ENCODE assay signal across 9 mouse cellular contexts in the genomic region with DNA sequence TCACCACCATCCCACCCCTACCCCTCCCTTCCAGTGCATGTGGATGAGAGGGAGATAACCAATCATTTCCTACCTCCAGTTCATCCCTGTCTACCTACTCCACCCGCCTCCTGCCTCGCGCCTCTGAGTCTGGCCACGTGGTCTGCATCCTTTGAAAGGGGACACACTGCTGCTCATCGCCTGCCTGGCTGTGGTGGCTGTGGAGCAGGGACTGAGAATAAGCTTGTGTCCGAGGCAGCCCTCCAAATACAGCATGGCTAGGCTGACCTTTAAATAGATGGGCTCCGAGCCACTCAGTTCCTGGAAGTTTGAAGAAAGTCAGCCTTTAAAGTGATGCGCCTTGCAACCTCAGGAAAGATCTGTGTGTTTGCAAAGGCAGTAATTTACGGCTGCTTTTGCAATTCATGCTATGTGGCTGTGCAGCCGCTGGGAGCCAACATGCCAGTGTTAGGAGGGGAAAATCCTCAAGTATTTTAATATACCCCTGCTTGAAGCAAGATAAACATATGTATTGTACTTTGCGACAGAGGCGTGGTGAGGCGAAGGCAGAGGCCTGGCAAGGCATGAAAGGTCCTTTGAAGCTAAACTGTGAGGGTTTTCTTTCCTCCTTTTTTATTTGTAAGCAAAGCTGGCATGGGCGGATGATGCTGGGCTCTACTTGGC.
DNase-seq lines count a peak whose midpoint lies in the region; ATAC-seq lines count a peak whose summit lies in the region.
"Had no signal": no experiment of that assay in that cellular context is flagged by ENCODE, and none has a peak within 500 bp of the region (broad histone marks: within the 10 kb centered on the region; RNA-seq: fewer than 3 reads in every experiment).

No protein-coding gene starts in this region.

- no peak overlapping the region for H3K9ac ChIP-seq in forebrain, embryonic 14.5 days (ENCODE audit: low read length)
- H3K9ac ChIP-seq in kidney, embryonic 16.5 days (replicated peaks; ENCODE audit: low read length), result no peak overlapping the region
- H3K9ac ChIP-seq: midbrain, embryonic 12.5 days had no signal

- WGBS in forebrain, embryonic 14.5 days, result 55% methylated on average over 14 of the region's 14 CpGs
- 84% methylated on average over 14 of the region's 14 CpGs for WGBS in forebrain, embryonic 10.5 days
- 44% methylated on average over 14 of the region's 14 CpGs for WGBS in kidney, embryonic 16.5 days

- peak; percentile 42; the same call in 1 of the 2 replicates for ATAC-seq in forebrain, embryonic 14.5 days
- 0 out of 2 replicates have a peak, but pooled peaks have one; percentile 39 for ATAC-seq in kidney, embryonic 16.5 days (ENCODE audit: low FRiP score, low TSS enrichment)

- DNase-seq in forebrain, embryonic 14.5 days (ENCODE audit: low spot score), result peak; percentile 64
- no peak for DNase-seq in forebrain, embryonic 10.5 days (ENCODE audit: extremely low spot score, low spot score)
- DNase-seq in ovary, adult 18-20 months (ENCODE audit: low spot score), result peak; percentile 60
- no peak for DNase-seq in ovary, postnatal 10 days (ENCODE audit: low spot score)
- DNase-seq in naive thymus-derived CD4-positive, alpha-beta T cell, adult 2 months (ENCODE audit: low read depth), result peak; percentile 34
- no peak for DNase-seq in thymus, postnatal 4 days
- DNase-seq in cerebellum, adult 9-10 months, result no peak

- no peak overlapping the region for H3K4me3 ChIP-seq in forebrain, embryonic 14.5 days (ENCODE audit: low read depth, low read length)
- no peak overlapping the region for H3K4me3 ChIP-seq in forebrain, embryonic 10.5 days
- no peak overlapping the region for H3K4me3 ChIP-seq in kidney, embryonic 16.5 days (ENCODE audit: low read length)
- H3K4me3 ChIP-seq: midbrain, embryonic 12.5 days had no signal

- no peak overlapping the region for H3K27ac ChIP-seq in forebrain, embryonic 14.5 days (ENCODE audit: low read depth, low read length)
- H3K27ac ChIP-seq in forebrain, embryonic 10.5 days, result no peak overlapping the region
- no peak overlapping the region for H3K27ac ChIP-seq in kidney, embryonic 16.5 days (ENCODE audit: low read length)
- H3K27ac ChIP-seq: midbrain, embryonic 12.5 days had no signal

- no peaks in the 10 kb centered on the region for H3K9me3 ChIP-seq in forebrain, embryonic 14.5 days (replicated peaks; ENCODE audit: control insufficient read depth, low read length)
- H3K9me3 ChIP-seq in forebrain, embryonic 10.5 days, result no peaks in the 10 kb centered on the region
- no peaks in the 10 kb centered on the region for H3K9me3 ChIP-seq in kidney, embryonic 16.5 days (ENCODE audit: low read length)
- H3K9me3 ChIP-seq: midbrain, embryonic 12.5 days had no signal

- 0 out of 2 replicates have a peak, but pooled peaks cover 3% of the 10 kb centered on the region for H3K4me1 ChIP-seq in forebrain, embryonic 14.5 days (ENCODE audit: control insufficient read depth, insufficient read depth, low read length)
- 0 out of 2 replicates have a peak, but pooled peaks cover 4% of the 10 kb centered on the region for H3K4me1 ChIP-seq in forebrain, embryonic 10.5 days
- H3K4me1 ChIP-seq in kidney, embryonic 16.5 days (ENCODE audit: insufficient read depth, low read length), result peaks cover 40% of the 10 kb centered on the region
- H3K4me1 ChIP-seq: midbrain, embryonic 12.5 days had no signal

- no peaks in the 10 kb centered on the region for H3K36me3 ChIP-seq in forebrain, embryonic 14.5 days (ENCODE audit: control insufficient read depth, insufficient read depth, low read length)
- H3K36me3 ChIP-seq in forebrain, embryonic 10.5 days (replicated peaks), result no peaks in the 10 kb centered on the region
- no peaks in the 10 kb centered on the region for H3K36me3 ChIP-seq in kidney, embryonic 16.5 days (ENCODE audit: insufficient read depth, low read length)
- H3K36me3 ChIP-seq: midbrain, embryonic 12.5 days had no signal

- H3K4me2 ChIP-seq in forebrain, embryonic 14.5 days (ENCODE audit: low read length), result no peak overlapping the region
- no peak overlapping the region for H3K4me2 ChIP-seq in kidney, embryonic 16.5 days (replicated peaks; ENCODE audit: low read depth, low read length)
- H3K4me2 ChIP-seq: midbrain, embryonic 12.5 days had no signal

- H3K27me3 ChIP-seq in forebrain, embryonic 14.5 days (replicated peaks; ENCODE audit: control insufficient read depth, insufficient read depth, low read length), result no peaks in the 10 kb centered on the region
- no peaks in the 10 kb centered on the region for H3K27me3 ChIP-seq in forebrain, embryonic 10.5 days (ENCODE audit: poor library complexity, severe bottlenecking)
- H3K27me3 ChIP-seq in kidney, embryonic 16.5 days (ENCODE audit: insufficient read depth, low read length), result no peaks in the 10 kb centered on the region
- H3K27me3 ChIP-seq: midbrain, embryonic 12.5 days had no signal

Comparison
In these comparisons a context has a peak if more than half of its experiments do, and no peak if none do; other contexts are left out.
1. DNase-seq: peak in forebrain, embryonic 14.5 days (single experiment), ovary, adult 18-20 months (single experiment) and naive thymus-derived CD4-positive, alpha-beta T cell, adult 2 months (single experiment); none in forebrain, embryonic 10.5 days (single experiment), ovary, postnatal 10 days (single experiment), thymus, postnatal 4 days (single experiment) and cerebellum, adult 9-10 months (single experiment).